Mouse (Mus musculus) stomach, embryonic 15.5 days (tissue): ENCODE measurements at regions not wholly inside any gene's neighbourhood (a gene's known extent, or its start where the extent isn't known, plus 50 kb on each side); places are given as distances from the start of the nearest gene placed in this dataset.
"Not testable (repeated sequence)": the region's sequence is repeated elsewhere in the genome, so short reads cannot be mapped to it uniquely, and the experiment has no call there.

Experiments used
- ATAC-seq: fragments of 200-750 bp; cut with Nextera tagmentation; 2 replicates; pipeline ENCODE4 v1.8.0; 2017; ENCODE audit warnings: low read depth, moderate number of reproducible peaks, moderate TSS enrichment; ENCODE audit not compliant: insufficient read depth, low FRiP score
- H3K27ac ChIP-seq: fragments of 300-500 bp; sonication (generic); 2 replicates; pipeline ENCODE4 v1.5.1; 2015; ENCODE audit warnings: mild to moderate bottlenecking, inconsistent platforms
- H3K27me3 ChIP-seq: fragments of 300-500 bp; sonication (generic); replicated peaks from 2 replicates; pipeline ENCODE4 v1.6.1; 2015; ENCODE audit warnings: inconsistent platforms
- H3K36me3 ChIP-seq: fragments of 300-500 bp; sonication (generic); 2 replicates; pipeline ENCODE4 v1.6.1; 2015; ENCODE audit warnings: inconsistent platforms
- H3K4me1 ChIP-seq: fragments of 300-500 bp; sonication (generic); 2 replicates; pipeline ENCODE4 v1.6.1; 2015; ENCODE audit warnings: inconsistent platforms
- H3K4me2 ChIP-seq: fragments of 300-500 bp; sonication (generic); 2 replicates; pipeline ENCODE4 v1.6.1; 2015; ENCODE audit warnings: mild to moderate bottlenecking, inconsistent platforms
- H3K4me3 ChIP-seq: fragments of 300-500 bp; sonication (generic); replicated peaks from 2 replicates; pipeline ENCODE4 v1.5.1; 2015; ENCODE audit warnings: inconsistent platforms
- H3K9ac ChIP-seq: fragments of 300-500 bp; sonication (generic); 2 replicates; pipeline ENCODE4 v1.6.1; 2015; ENCODE audit warnings: inconsistent platforms
- H3K9me3 ChIP-seq: fragments of 300-500 bp; sonication (generic); 2 replicates; pipeline ENCODE4 v1.6.1; 2016; ENCODE audit warnings: inconsistent platforms
- WGBS: fragments of 180-500 bp; shearing (Covaris S2); methylation state at CpG from one replicate; pipeline ENCODE4 v1.1.7; 2015; 5-methylcytosine and 5-hydroxymethylcytosine counted together

DNA sequence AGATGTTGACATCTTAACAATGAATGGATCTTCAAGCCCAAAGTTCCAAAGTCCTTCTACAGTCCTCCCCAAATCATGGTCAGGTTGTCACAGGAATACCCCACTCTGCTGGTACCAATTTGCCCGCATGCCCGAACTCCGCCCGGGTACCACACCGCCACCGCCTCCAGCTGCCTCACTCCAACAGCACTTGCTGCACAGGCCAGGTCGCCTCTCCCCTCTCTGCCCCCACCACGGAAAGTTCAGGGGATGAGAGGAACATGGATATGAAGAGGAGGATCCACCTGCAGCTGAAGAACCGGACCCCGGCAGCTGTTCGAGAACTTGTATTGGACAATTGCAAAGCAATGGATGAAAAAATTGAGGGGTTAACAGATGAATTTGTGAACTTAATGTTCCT lies 74.4 kb upstream of the Brinp3 start:
- Histone ChIP-seq H3K27ac (no peak overlapping the region), H3K9ac (no peak overlapping the region), H3K4me3 (no peak overlapping the region), H3K9me3 (no peaks in the 10 kb centered on the region), H3K4me1 (no peaks in the 10 kb centered on the region), H3K27me3 (no peaks in the 10 kb centered on the region), H3K4me2 (no peak overlapping the region), H3K36me3 (no peaks in the 10 kb centered on the region)
- WGBS = 94% methylated on average over 11 of the region's 11 CpGs
- ATAC-seq = no peak

DNA sequence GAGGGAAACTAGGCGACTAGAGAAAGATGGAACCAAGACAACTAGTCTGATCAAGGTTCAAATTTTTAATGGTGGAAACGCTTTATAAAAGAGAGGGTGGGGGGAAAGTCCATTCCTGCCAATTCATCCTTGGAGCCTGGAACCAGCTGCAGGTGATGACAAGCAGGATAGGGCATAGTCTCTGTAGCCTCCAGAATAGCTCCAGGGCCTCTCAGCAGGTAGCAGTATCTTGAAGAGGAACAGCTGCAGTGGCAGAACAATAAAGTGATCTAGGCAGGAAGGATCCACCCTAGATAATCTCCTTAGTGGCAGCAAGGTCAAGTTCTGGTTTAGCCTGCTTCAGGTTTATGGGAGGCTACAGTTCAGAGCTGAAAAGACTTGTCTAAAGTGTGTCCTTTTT lies 67.7 kb upstream of the Brinp3 start:
- not testable (repeated sequence) for H3K27ac ChIP-seq, H3K4me1 ChIP-seq, H3K4me3 ChIP-seq, H3K36me3 ChIP-seq, H3K9ac ChIP-seq, ATAC-seq, H3K4me2 ChIP-seq, H3K9me3 ChIP-seq, H3K27me3 ChIP-seq
- WGBS = 73% methylated on average over 2 of the region's 2 CpGs

DNA sequence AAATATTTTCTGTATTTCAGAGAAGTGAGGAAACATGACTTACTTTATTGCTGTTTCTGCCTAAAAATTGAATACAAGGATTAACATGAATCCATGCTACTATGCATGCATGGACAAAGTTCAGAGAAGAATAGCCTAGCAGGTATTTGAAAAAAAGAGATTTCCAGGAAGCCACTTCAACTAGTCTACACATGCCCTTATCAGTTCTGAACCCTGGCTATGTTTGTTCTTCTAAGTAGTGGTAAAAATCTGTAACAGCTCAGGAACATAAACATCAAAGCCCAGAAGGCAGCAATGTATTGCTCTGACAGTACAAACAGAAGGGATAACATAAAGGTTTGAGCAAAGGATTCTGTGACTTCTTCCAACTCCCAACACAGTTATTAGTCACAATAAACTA lies 52.0 kb upstream of the Brinp3 start:
- H3K4me3 ChIP-seq = no peak overlapping the region
- no peak overlapping the region for H3K9ac ChIP-seq
- no peaks in the 10 kb centered on the region for H3K27me3 ChIP-seq
- H3K36me3 ChIP-seq = no peaks in the 10 kb centered on the region
- H3K4me2 ChIP-seq = no peak overlapping the region
- ATAC-seq = peak; percentile 35; the same call in 1 of the 2 replicates
- H3K9me3 ChIP-seq = no peaks in the 10 kb centered on the region
- H3K4me1 ChIP-seq = no peaks in the 10 kb centered on the region
- no peak overlapping the region for H3K27ac ChIP-seq
